Mouse (Mus musculus): ENCODE results near the gene Ctps. TPM values are rescaled to one million over a fixed set of nuclear protein-coding genes. Genes with fewer than 3 reads are reported as not detected.

Gene Ctps
- polyA plus RNA-seq (2021) = 130 TPM

DNA sequence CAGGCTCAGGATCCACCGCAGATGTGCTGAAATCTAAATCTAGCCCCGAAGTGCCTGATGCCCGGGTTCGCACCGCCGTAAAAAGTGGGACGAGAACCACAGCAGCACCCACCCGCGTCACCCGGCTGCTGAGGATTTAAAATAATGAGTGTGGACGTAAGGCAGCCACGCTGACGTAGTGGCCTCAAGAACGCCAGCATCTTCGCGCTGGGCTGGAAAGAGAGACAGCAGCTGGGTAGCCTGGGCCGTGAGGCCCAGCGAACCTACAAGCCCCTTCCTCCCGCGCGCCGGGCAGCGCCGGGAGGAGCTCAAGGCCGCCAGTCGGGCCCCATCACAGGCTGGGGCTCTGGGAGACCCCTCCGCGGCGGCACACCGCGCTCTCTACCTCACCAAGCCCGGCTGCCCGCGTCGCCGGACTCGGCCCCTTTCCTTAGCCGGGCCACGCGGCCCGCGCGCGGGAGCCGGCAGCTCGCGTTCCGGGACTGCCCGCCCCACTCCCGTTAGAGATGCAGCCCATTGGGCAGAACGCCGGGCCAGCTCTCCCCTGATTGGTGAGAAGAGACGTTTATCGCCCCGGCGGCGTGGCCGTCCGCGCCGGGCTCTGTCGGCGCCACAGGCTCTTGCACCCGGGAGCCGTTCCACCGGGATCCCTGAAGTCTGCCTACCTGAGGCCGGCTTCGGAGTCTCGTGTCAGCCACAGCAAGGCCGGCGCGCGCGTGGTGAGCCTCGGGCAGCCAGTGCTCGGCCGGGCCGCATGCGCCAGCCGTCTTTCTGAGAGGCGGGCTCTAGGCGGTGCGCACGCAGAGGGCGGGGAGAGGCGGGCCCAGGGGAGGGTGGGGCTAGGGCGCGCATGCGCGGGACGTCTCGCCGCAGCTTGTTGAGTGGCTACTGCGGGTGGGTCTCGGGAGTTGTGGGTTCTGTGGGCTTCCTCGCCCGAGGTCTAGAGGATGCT, at the start of gene Ctps:
Ctps (minus strand) TSS at position 791 of the 952 bp plus-strand sequence.
- DNase-seq (ENCODE audit: low read depth, low spot score) = peak; percentile 62
- ChIA-PET CTCF (interaction anchor here (1.6 kb wide), 1 partner anchor 20 kb away, joined by 5 read pairs; no protein-coding TSS in a partner anchor), POLR2A (interaction anchor here (0.6 to 1.2 kb wide), 6 partner anchors 69 to 499 kb away, joined by 3 to 6 read pairs (median 4); no protein-coding TSS in a partner anchor)
- no peak for TF ChIP-seq CTCF (IDR thresholded peaks at IDR 0.05)
- peak; percentile 77 for ATAC-seq
- in situ Hi-C loops (cut with MboI; ENCODE audit: low pct_unique_long_range_greater_than_20kb) = no loop called here
- H3K27me3 ChIP-seq = no peaks in the 10 kb centered on the region

DNA sequence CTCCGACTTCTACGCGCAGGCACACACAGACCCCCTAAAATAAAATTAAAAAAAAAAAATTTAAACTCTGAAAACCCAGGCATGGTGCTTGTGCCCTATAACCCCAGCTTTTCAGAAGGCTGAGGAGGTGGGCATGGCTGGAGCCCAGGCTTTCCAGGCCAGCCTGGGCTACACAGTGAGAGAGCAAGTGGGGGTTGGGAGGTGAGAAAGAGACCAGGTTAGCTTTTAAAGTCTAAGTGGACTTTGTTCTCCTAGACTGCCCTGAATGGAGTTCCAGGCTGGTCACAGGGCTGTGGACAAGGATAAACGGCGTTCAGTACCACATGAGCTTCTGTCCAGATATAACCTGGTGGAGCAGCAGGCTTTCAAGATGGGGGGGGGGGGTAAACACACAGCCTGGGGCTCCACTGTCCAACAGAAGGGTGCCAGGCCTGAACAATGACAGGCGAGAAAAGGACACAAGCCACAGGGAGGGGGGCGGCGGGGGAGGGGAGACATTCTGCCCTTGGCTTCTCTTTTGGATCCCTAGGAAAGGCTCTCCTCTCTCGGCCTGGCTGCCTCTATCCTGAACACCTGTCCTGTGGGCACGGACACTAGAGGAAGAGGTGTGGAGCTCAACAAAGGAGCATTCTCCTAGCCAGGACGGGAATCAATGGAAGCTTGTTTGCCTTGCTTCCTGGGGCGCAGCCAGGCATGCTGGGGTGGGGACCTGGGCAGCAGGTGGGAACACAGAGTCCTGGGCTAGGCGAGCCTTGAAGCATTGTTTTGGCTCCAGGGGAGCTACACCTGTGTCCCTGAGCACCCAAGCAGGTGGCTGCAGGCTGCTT, 46.3 kb upstream of the Ctps start:
- TF ChIP-seq CTCF (IDR thresholded peaks at IDR 0.05) = no peak
- in situ Hi-C loops (cut with MboI; ENCODE audit: low pct_unique_long_range_greater_than_20kb) = no loop called here
- H3K27me3 ChIP-seq = no peaks in the 10 kb centered on the region
- CTCF ChIA-PET = no interaction called here
- DNase-seq (ENCODE audit: low read depth, low spot score) (no peak), ATAC-seq (no peak)
- POLR2A ChIA-PET = no interaction called here

DNA sequence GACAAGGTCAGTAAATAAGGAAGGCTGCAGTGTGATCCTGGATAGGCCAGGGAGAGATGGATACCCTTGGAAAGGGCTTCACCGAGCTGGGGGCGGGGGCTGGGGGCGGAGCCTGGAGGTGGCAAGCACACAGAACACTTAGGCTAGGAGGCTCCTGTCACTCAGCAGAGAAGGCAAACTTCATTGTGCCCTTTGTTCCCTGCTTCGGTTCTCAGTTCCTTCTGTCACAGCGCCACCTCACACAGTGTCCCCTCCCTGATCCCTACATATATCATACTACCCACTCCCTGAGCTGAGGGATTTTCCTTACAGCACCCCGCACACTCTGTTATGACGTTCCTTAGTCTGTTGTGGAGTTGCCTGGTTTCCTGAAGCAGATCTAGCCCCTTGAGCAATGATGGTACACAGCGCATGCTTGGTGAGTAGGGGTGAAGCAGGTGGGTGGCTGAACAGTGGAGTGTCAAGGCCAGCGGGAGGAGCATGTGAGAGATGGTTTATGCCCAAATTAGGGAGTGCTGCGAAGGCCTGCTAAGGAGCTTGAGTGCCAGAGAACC, 45.5 kb upstream of the Ctps start:
- no peak for DNase-seq (ENCODE audit: low read depth, low spot score)

DNA sequence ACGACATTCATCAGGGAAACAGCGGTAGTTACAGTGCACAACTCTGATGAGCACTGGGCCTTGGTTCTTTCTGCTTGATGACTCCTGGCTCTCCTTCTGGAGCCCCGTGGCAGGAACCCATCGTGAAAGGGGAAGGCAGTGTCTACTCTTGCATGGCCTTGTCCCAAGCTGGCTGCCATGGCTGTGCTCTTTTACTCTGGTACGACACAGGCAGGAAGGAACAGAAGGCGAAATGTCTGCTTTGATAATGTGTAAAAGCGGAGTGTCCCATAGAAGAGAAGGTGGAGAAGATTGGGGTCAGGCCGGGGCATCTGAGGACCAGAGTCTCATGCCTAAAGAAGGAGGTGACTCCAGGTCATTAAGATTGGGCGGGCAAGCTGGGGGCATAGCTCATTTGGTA, 44.6 kb upstream of the Ctps start:
- in situ Hi-C loops (cut with MboI; ENCODE audit: low pct_unique_long_range_greater_than_20kb) = no loop called here
- ATAC-seq = no peak

More for the DNA sequence above, 45.5 kb upstream of the Ctps start:
- ChIA-PET CTCF (no interaction called here), POLR2A (interaction anchor here (0.9 kb wide), 1 partner anchor 136 kb away, joined by 3 read pairs; no protein-coding TSS in a partner anchor)
- no peaks in the 10 kb centered on the region for H3K27me3 ChIP-seq
- in situ Hi-C loops (cut with MboI; ENCODE audit: low pct_unique_long_range_greater_than_20kb) = no loop called here
- TF ChIP-seq CTCF (IDR thresholded peaks at IDR 0.05) = no peak
- no peak for ATAC-seq

DNA sequence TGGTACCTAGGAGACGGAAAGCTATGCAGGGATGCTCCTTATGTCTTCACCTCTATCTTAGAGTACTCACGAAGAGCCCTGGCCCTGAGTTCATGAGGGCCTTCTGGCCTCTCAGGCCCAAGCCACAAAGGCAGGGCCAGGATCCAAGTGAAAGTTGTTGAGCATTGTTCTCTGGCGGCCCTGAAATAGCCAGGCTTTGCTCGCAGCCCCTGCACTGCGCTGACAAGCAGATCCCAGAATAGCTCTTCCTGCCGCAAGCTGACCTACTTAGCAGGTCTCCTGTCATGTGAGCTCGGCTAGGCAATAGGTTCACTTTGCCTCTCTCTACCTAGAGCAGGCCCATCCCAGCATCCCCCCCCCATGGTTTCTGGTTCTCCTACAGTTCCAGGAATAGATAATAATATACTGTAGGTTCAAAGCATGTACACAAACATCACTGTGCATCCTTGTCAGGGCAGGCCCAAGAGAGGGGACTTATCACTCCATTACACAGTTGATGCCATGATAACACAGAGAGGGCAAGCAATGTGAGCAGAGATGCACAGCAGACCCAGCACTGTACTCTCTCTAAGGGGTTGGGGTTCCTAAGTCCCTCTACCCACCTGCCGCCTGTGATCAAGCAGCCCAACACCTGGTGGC, 43.7 kb upstream of the Ctps start:
- H3K27me3 ChIP-seq = no peaks in the 10 kb centered on the region
- no peak for TF ChIP-seq CTCF (IDR thresholded peaks at IDR 0.05)
- ChIA-PET POLR2A (no interaction called here), CTCF (no interaction called here)
- ATAC-seq = no peak
- in situ Hi-C loops (cut with MboI; ENCODE audit: low pct_unique_long_range_greater_than_20kb) = no loop called here
- no peak for DNase-seq (ENCODE audit: low read depth, low spot score)

More for the DNA sequence above, 44.6 kb upstream of the Ctps start:
- ChIA-PET CTCF (no interaction called here), POLR2A (no interaction called here)
- TF ChIP-seq CTCF (IDR thresholded peaks at IDR 0.05) = no peak
- no peak for DNase-seq (ENCODE audit: low read depth, low spot score)
- no peaks in the 10 kb centered on the region for H3K27me3 ChIP-seq

DNA sequence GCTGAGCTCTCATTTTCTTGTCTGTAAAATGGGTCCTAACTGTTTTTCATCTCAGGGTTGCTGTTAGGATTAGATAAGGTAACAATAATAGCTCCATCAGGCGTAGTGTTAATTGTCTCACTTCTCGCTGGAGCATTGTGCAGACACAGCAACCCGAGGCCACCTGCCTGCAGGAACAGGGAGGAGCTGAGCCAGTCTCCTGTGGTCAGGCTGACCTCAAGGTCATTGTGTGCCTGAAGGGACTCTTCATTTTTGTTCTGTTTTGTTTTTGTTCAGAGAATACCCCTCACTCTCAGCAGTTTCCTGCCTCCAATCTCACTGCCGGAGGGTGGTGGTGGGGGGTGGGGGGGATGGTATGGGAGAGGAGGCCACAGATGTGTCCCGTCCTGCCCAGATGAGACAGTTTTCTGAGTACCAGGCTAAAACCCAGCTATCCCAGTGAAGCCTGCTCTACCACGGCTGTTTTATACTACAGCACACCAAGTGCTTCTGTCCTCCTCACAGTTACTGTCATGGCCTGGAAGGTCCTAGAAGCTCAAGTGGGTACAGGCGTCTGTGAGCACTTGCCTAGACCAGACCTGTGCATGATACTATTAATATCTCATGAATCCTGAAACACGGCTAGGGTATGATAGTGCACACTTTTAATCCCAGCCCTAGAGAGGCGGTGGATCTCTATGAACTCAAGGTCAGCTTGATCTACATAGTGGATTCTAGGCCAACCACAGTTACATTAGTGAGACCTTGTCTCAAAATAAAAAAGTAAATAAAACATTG, 42.4 kb upstream of the Ctps start:
- no peak for DNase-seq (ENCODE audit: low read depth, low spot score)
- no peaks in the 10 kb centered on the region for H3K27me3 ChIP-seq
- in situ Hi-C loops (cut with MboI; ENCODE audit: low pct_unique_long_range_greater_than_20kb) = no loop called here
- TF ChIP-seq CTCF (IDR thresholded peaks at IDR 0.05) = no peak
- ChIA-PET POLR2A (no interaction called here), CTCF (interaction anchor here (1.0 kb wide), 1 partner anchor 10 kb away, joined by 3 read pairs; no protein-coding TSS in a partner anchor)
- no peak for ATAC-seq

DNA sequence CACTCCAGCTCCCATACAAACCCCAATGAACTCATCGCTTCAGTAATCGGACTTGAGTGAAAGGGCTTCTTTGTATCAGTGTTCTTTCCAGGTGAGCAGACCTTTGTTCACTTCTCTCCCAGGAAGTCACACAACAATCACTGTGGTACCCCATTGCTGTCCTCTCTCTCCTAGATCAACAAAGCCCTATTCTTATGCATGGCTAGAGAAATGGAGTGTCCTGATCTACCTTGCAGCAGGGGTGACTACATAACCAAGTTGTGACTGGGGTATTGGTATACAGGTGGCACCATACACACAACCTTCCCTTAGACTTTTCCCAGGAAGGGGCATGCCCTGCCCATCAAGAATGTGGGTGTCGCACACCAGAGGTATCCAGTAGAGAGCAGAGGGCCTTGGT, 40.9 kb upstream of the Ctps start:
- CTCF ChIA-PET = no interaction called here
- no peak for ATAC-seq
- no peak for TF ChIP-seq CTCF (IDR thresholded peaks at IDR 0.05)
- POLR2A ChIA-PET = interaction anchor here (0.7 kb wide), 1 partner anchor 254 kb away, joined by 3 read pairs; no protein-coding TSS in a partner anchor
- in situ Hi-C loops (cut with MboI; ENCODE audit: low pct_unique_long_range_greater_than_20kb) = no loop called here
- H3K27me3 ChIP-seq = no peaks in the 10 kb centered on the region
- no peak for DNase-seq (ENCODE audit: low read depth, low spot score)

DNA sequence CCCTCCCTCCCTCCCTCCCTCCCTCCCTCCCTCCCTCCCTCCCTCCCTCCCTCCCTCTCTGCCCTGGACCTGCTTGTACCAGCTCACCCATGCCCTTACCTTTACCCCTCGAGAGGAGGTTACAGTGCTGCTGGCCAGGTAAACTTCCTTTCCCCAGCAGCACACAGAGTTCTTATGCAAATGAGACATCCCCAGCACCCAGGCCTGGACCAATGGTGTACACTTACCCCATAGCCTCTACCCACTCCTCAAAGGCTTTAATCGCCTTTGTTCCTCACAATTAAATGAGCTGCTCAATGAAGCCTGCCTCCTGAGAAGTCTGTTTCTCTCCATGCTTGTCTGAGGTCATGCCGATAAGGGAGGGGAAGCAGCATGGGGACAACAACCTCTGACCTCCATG, 36.9 kb upstream of the Ctps start:
- DNase-seq (ENCODE audit: low read depth, low spot score) (no peak), ATAC-seq (no peak)
- POLR2A ChIA-PET = no interaction called here
- TF ChIP-seq CTCF (IDR thresholded peaks at IDR 0.05) = no peak
- H3K27me3 ChIP-seq = no peaks in the 10 kb centered on the region
- in situ Hi-C loops (cut with MboI; ENCODE audit: low pct_unique_long_range_greater_than_20kb) = no loop called here
- CTCF ChIA-PET = no interaction called here

DNA sequence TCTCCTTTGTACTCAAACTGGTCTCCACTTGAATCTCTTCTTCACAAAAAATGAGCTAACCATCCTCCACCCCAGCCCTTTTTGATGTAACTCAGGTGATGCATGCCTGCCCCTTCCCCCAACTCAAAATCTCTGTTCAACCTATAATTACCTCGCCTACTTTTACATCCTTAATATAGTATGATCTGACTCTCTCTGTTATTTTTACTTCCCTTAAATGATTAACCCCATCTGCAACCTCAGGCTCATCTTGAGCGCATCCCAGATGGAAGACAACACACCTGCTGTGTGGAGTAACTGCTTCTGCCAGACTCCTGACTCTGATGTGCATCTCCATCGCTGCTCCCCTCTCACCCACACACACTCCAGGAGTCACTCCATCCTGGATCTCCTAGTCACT, 32.6 kb upstream of the Ctps start:
- ChIA-PET POLR2A (no interaction called here), CTCF (interaction anchor here (0.8 kb wide), 1 partner anchor 9 kb away, joined by 3 read pairs; no protein-coding TSS in a partner anchor)
- no peak for DNase-seq (ENCODE audit: low read depth, low spot score)
- no peak for ATAC-seq
- no peaks in the 10 kb centered on the region for H3K27me3 ChIP-seq
- in situ Hi-C loops (cut with MboI; ENCODE audit: low pct_unique_long_range_greater_than_20kb) = no loop called here
- no peak for TF ChIP-seq CTCF (IDR thresholded peaks at IDR 0.05)
